Mouse (Mus musculus) liver, embryonic 14.5 days (tissue): ENCODE data around the gene Klhl31. TPM values are rescaled to one million over a fixed set of nuclear protein-coding genes. Genes with fewer than 3 reads are reported as not detected.

Experiments used
- ATAC-seq: fragments of 200-750 bp; cut with Nextera tagmentation; 2 replicates; pipeline ENCODE4 v1.8.0; 2017; ENCODE audit warnings: moderate number of reproducible peaks, mild to moderate bottlenecking, moderate library complexity; ENCODE audit not compliant: insufficient read depth
- DNase-seq, 3 experiments: peaks; one replicate each; pipeline ENCODE4 v3.0.0-alpha.2; 2012 to 2013; ENCODE audit warnings: low read depth in 3 of 3, low spot score in 3 of 3
- H3K27ac ChIP-seq: fragments of 300-500 bp; sonication (generic); 2 replicates; pipeline ENCODE4 v1.5.1; 2014; ENCODE audit warnings: moderate library complexity, mild to moderate bottlenecking, control low read depth, inconsistent platforms
- H3K27me3 ChIP-seq: fragments of 300-500 bp; sonication (generic); 2 replicates; pipeline ENCODE4 v1.6.1; 2014; ENCODE audit warnings: mild to moderate bottlenecking, low read length, moderate library complexity; ENCODE audit not compliant: control insufficient read depth, insufficient read depth
- H3K36me3 ChIP-seq: fragments of 300-500 bp; sonication (generic); replicated peaks from 2 replicates; pipeline ENCODE4 v1.6.1; 2014; ENCODE audit warnings: low read depth; ENCODE audit not compliant: control insufficient read depth, insufficient read depth
- H3K4me1 ChIP-seq, 2 experiments: fragments of 200-500 bp in 1 of 2; fragments of 300-500 bp in 1 of 2; sonication (generic) in 1 of 2; replicated peaks; 2 replicates each; pipeline ENCODE4 v1.6.1; 2012 to 2014; ENCODE audit warnings: antibody characterized with exemption in 1 of 2, inconsistent platforms in 1 of 2, low read length in 1 of 2; ENCODE audit not compliant: control insufficient read depth in 2 of 2, insufficient read depth in 2 of 2
- H3K4me2 ChIP-seq: fragments of 300-500 bp; sonication (generic); 2 replicates; pipeline ENCODE4 v1.6.1; 2014; ENCODE audit warnings: low read depth, mild to moderate bottlenecking, control low read depth, moderate library complexity
- H3K4me3 ChIP-seq, 2 experiments: fragments of 200-500 bp in 1 of 2; fragments of 300-500 bp in 1 of 2; sonication (generic) in 1 of 2; 2 replicates each; pipeline ENCODE4 v1.5.1; 2012 to 2014; ENCODE audit warnings: low read depth in 2 of 2, low read length in 2 of 2, mild to moderate bottlenecking in 2 of 2, control low read depth in 1 of 2, inconsistent platforms in 1 of 2, moderate library complexity in 1 of 2; ENCODE audit not compliant: insufficient read depth in 1 of 2
- H3K9ac ChIP-seq: fragments of 300-500 bp; sonication (generic); replicated peaks from 2 replicates; pipeline ENCODE4 v1.6.1; 2014; ENCODE audit warnings: mild to moderate bottlenecking, control low read depth, moderate library complexity
- H3K9me3 ChIP-seq: fragments of 300-500 bp; sonication (generic); 2 replicates; pipeline ENCODE4 v1.6.1; 2016; ENCODE audit warnings: low read length, mixed read lengths; ENCODE audit not compliant: control insufficient read depth
- CTCF ChIP-seq: IDR thresholded peaks from 2 replicates; pipeline ENCODE4 v1.5.1; 2016; ENCODE audit warnings: antibody characterized with exemption, low read depth, control low read depth
- EP300 ChIP-seq: IDR thresholded peaks from 2 replicates; pipeline ENCODE4 v1.6.1; 2016; ENCODE audit warnings: antibody characterized with exemption, low read depth
- WGBS: fragments of 180-500 bp; shearing (Covaris S2); extraction: QIAGEN DNeasy Blood & Tissue Kit; methylation state at CpG from one replicate; pipeline ENCODE4 v1.1.7; 2014; ENCODE audit not compliant: insufficient replicate concordance; 5-methylcytosine and 5-hydroxymethylcytosine counted together
- polyA plus RNA-seq, 2 experiments: library from polyadenylated mRNA; depleted of rRNA in 1 of 2; stranded (reverse) in 1 of 2; unstranded in 1 of 2; fragments of >200 nt; fragmentation: Nextera tagmentation in 1 of 2; extraction: Ambion mirVana in 1 of 2; gene quantifications; 2 replicates each; pipeline versions ENCODE4 v1.2.1 to v1.2.3; 2012 to 2014

The Klhl31 gene
- polyA plus RNA-seq, 2 experiments = 0.01 TPM; not detected in 1

- TF ChIP-seq EP300 = no peak
- no peak for TF ChIP-seq CTCF
- H3K4me1 ChIP-seq = no peaks in the 10 kb centered on the region
- H3K27me3 ChIP-seq = no peaks in the 10 kb centered on the region
- no peak for ATAC-seq
- no peak overlapping the region for H3K27ac ChIP-seq
- H3K36me3 ChIP-seq = no peaks in the 10 kb centered on the region
- WGBS = 27% methylated on average over 6 of the region's 6 CpGs
- no peak overlapping the region for H3K9ac ChIP-seq
- DNase-seq = no peak
- no peak overlapping the region for H3K4me2 ChIP-seq
- H3K9me3 ChIP-seq = no peaks in the 10 kb centered on the region
- no peak overlapping the region for H3K4me3 ChIP-seq
These were observed 29.0 kb upstream of the Klhl31 start for GRCm38 (mm10) chr9:77607295-77607694.

- Histone ChIP-seq H3K9ac (no peak overlapping the region), H3K4me2 (no peak overlapping the region), H3K36me3 (no peaks in the 10 kb centered on the region), H3K4me1 (no peaks in the 10 kb centered on the region), H3K27me3 (no peaks in the 10 kb centered on the region), H3K9me3 (no peaks in the 10 kb centered on the region), H3K27ac (no peak overlapping the region), H3K4me3 (no peak overlapping the region)
- DNase-seq = peak in 2 of 3 experiments; percentile 2 to 3
- no peak for ATAC-seq
- 16% methylated on average over 5 of the region's 7 CpGs for WGBS
- peak; percentile 71 for TF ChIP-seq CTCF
- TF ChIP-seq EP300 = no peak
These were observed 28.5 kb upstream of the Klhl31 start for GRCm38 (mm10) chr9:77607840-77608239.

- no peaks in the 10 kb centered on the region for H3K27me3 ChIP-seq
- no peaks in the 10 kb centered on the region for H3K9me3 ChIP-seq
- no peaks in the 10 kb centered on the region for H3K4me1 ChIP-seq
- DNase-seq (no peak), ATAC-seq (no peak)
- H3K4me2 ChIP-seq = no peak overlapping the region
- H3K4me3 ChIP-seq = no peak overlapping the region
- TF ChIP-seq CTCF (peak; percentile 40), EP300 (no peak)
- no peaks in the 10 kb centered on the region for H3K36me3 ChIP-seq
- no peak overlapping the region for H3K9ac ChIP-seq
- no peak overlapping the region for H3K27ac ChIP-seq
These were observed 25.5 kb upstream of the Klhl31 start for GRCm38 (mm10) chr9:77610811-77611210.

GRCm38 (mm10) chr9:77612349-77612748, 24.0 kb upstream of the Klhl31 start:
- Histone ChIP-seq H3K27me3 (no peaks in the 10 kb centered on the region), H3K4me2 (no peak overlapping the region), H3K36me3 (no peaks in the 10 kb centered on the region), H3K27ac (no peak overlapping the region), H3K9me3 (no peaks in the 10 kb centered on the region), H3K4me1 (no peaks in the 10 kb centered on the region), H3K4me3 (no peak overlapping the region), H3K9ac (no peak overlapping the region)
- TF ChIP-seq CTCF (no peak), EP300 (no peak)
- ATAC-seq (no peak), DNase-seq (no peak)
- WGBS = 59% methylated on average over 4 of the region's 4 CpGs

GRCm38 (mm10) chr9:77615868-77616267, 20.4 kb upstream of the Klhl31 start:
- Histone ChIP-seq H3K4me3 (no peak overlapping the region), H3K9ac (no peak overlapping the region), H3K4me1 (no peaks in the 10 kb centered on the region), H3K27ac (no peak overlapping the region), H3K27me3 (no peaks in the 10 kb centered on the region), H3K9me3 (no peaks in the 10 kb centered on the region), H3K36me3 (no peaks in the 10 kb centered on the region), H3K4me2 (no peak overlapping the region)
- no peak for TF ChIP-seq CTCF
- TF ChIP-seq EP300 = no peak
- 51% methylated on average over 4 of the region's 4 CpGs for WGBS
- DNase-seq = no peak
- ATAC-seq = no peak

GRCm38 (mm10) chr9:77616796-77617195, 19.5 kb upstream of the Klhl31 start:
- DNase-seq (no peak), ATAC-seq (no peak)
- H3K4me3 ChIP-seq = no peak overlapping the region
- H3K36me3 ChIP-seq = no peaks in the 10 kb centered on the region
- H3K27me3 ChIP-seq = no peaks in the 10 kb centered on the region
- no peaks in the 10 kb centered on the region for H3K4me1 ChIP-seq
- no peak overlapping the region for H3K9ac ChIP-seq
- H3K9me3 ChIP-seq = no peaks in the 10 kb centered on the region
- H3K27ac ChIP-seq = no peak overlapping the region
- TF ChIP-seq CTCF (no peak), EP300 (no peak)
- H3K4me2 ChIP-seq = no peak overlapping the region
- 36% methylated on average over 4 of the region's 4 CpGs for WGBS
